Mouse (Mus musculus) heart, adult 2 months (tissue): ENCODE measurements around the gene Tmem203.

ENCODE experiments used
- CTCF ChIP-seq: fragments of 200-600 bp; IDR thresholded peaks from 2 replicates; pipeline ENCODE4 v1.8.1; 2022; ENCODE audit warnings: antibody characterized with exemption, mild to moderate bottlenecking, moderate library complexity
- EP300 ChIP-seq: fragments of 200-500 bp; IDR thresholded peaks from 2 replicates; pipeline ENCODE4 v1.6.1; 2011; ENCODE audit warnings: low read depth, low read length, control low read depth; ENCODE audit not compliant: insufficient read depth
- POLR2A ChIP-seq: fragments of 200-500 bp; IDR thresholded peaks from 2 replicates; pipeline ENCODE4 v1.6.1; 2011; ENCODE audit warnings: mild to moderate bottlenecking, low read depth, low read length, control low read depth; ENCODE audit not compliant: insufficient read depth

GRCm38 (mm10) chr2:25234050-25234449 is 21.2 kb upstream of the Tmem203 start, which contains the start of gene Slc34a3:
- no peak for TF ChIP-seq POLR2A
- no peak for TF ChIP-seq CTCF
- TF ChIP-seq EP300, result no peak
